Mouse (Mus musculus) heart, postnatal 0 days (tissue): ENCODE measurements at regions not wholly inside any gene's neighbourhood (a gene's known extent, or its start where the extent isn't known, plus 50 kb on each side); places are given as distances from the start of the nearest gene placed in this dataset.

Experiments used
- ATAC-seq: fragments of 200-750 bp; cut with Nextera tagmentation; 2 replicates; pipeline ENCODE4 v1.8.0; 2017; ENCODE audit warnings: low read depth, moderate number of reproducible peaks, moderate library complexity; ENCODE audit not compliant: insufficient read depth
- DNase-seq: peaks from one replicate; pipeline ENCODE4 v3.0.0-alpha.2; 2016; ENCODE audit warnings: low spot score
- H3K27ac ChIP-seq: fragments of 300-500 bp; sonication (generic); 2 replicates; pipeline ENCODE4 v1.5.1; 2014; ENCODE audit warnings: low read depth, mild to moderate bottlenecking
- H3K27me3 ChIP-seq: fragments of 300-500 bp; sonication (generic); 2 replicates; pipeline ENCODE4 v1.6.1; 2014; ENCODE audit warnings: low read length, mixed read lengths; ENCODE audit not compliant: control insufficient read depth, insufficient read depth
- H3K36me3 ChIP-seq: fragments of 300-500 bp; sonication (generic); replicated peaks from 2 replicates; pipeline ENCODE4 v1.6.1; 2014; ENCODE audit warnings: low read length, mixed read lengths; ENCODE audit not compliant: control insufficient read depth, insufficient read depth
- H3K4me1 ChIP-seq: fragments of 300-500 bp; sonication (generic); 2 replicates; pipeline ENCODE4 v1.6.1; 2014; ENCODE audit warnings: antibody characterized with exemption; ENCODE audit not compliant: control insufficient read depth, insufficient read depth
- H3K4me2 ChIP-seq: fragments of 300-500 bp; sonication (generic); 2 replicates; pipeline ENCODE4 v1.6.1; 2014; ENCODE audit warnings: low read depth, mild to moderate bottlenecking, low read length, moderate library complexity
- H3K4me3 ChIP-seq: fragments of 300-500 bp; sonication (generic); 2 replicates; pipeline ENCODE4 v1.5.1; 2014; ENCODE audit warnings: low read depth, low read length
- H3K9ac ChIP-seq: fragments of 300-500 bp; sonication (generic); replicated peaks from 2 replicates; pipeline ENCODE4 v1.6.1; 2014; ENCODE audit warnings: low read depth, low read length, mixed read lengths
- H3K9me3 ChIP-seq: fragments of 300-500 bp; sonication (generic); replicated peaks from 2 replicates; pipeline ENCODE4 v1.6.1; 2016; ENCODE audit warnings: low read length; ENCODE audit not compliant: control insufficient read depth
- CTCF ChIP-seq: IDR thresholded peaks from 2 replicates; pipeline ENCODE4 v1.5.1; 2016; ENCODE audit warnings: antibody characterized with exemption, control low read depth, low read depth
- EP300 ChIP-seq: IDR thresholded peaks from 2 replicates; pipeline ENCODE4 v1.6.1; 2016; ENCODE audit warnings: antibody characterized with exemption, low read depth
- WGBS: fragments of 180-500 bp; shearing (Covaris S2); extraction: QIAGEN DNeasy Blood & Tissue Kit; methylation state at CpG from one replicate; pipeline ENCODE4 v1.1.7; 2014; 5-methylcytosine and 5-hydroxymethylcytosine counted together

DNA sequence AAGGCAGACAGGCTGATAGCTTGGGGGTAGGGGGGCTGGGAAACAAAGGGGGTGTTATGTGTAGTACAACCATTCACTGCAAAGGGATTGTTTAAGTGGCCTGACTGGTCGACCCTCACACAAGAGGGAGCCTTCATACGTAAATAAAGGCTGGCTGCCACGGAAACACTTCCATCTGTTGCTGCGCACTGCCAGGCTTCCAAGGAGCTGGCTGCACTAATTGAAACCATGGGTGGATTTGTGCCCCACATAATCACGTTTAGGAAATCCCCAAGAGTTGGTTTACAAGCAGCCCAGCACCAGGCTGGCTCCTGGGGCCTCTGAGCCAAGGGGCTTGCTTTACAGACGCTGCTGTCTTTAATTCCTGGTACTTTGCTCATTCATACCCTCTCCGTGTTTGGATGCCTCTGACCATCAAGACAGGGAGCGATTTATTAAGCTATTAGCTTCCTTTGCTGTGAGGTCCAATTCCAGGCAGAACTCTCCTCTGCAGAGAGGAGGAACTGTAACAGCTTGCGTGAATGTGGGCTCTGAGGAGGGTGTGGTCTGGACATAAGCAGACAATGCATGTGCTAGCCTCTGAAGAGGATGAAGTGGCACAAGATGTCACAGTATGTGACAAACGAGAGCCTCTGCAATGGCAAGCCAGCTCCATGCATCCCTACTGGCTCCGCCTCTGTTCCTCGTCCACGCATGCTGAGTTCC, 238.6 kb downstream of the Nkx6-1 start:
- no peak overlapping the region for H3K4me3 ChIP-seq
- H3K9me3 ChIP-seq: no peaks in the 10 kb centered on the region
- TF ChIP-seq EP300 (no peak), CTCF (no peak)
- H3K4me1 ChIP-seq: no peaks in the 10 kb centered on the region
- H3K4me2 ChIP-seq: no peak overlapping the region
- no peaks in the 10 kb centered on the region for H3K27me3 ChIP-seq
- ATAC-seq: no peak
- H3K9ac ChIP-seq: no peak overlapping the region
- H3K27ac ChIP-seq: no peak overlapping the region
- DNase-seq: no peak
- whole genome bisulfite sequencing: 47% methylated on average over 13 of the region's 13 CpGs
- H3K36me3 ChIP-seq: no peaks in the 10 kb centered on the region

DNA sequence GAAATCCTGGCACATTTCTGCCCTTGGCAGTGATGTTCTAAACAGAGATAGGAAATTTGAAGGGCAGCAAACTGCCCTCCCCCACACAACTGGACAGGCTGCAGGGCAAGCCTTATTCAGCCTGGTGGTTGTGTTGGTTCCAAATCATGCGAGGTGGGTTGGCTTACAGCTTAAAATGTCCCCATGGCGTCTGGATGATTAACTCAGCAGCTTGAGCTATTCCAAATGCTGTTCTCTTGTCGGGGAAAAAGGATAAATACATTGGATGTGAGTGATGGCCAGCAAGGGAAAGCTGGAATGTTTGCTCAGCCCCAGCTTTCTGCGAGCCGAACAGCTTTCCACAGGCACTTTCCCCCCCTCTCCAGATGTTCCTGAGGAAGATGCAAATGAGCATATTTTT, 280.5 kb downstream of the Nkx6-1 start:
- no peak for ATAC-seq
- no peak for TF ChIP-seq EP300
- TF ChIP-seq CTCF: no peak
- Histone ChIP-seq H3K4me2 (no peak overlapping the region), H3K36me3 (no peaks in the 10 kb centered on the region), H3K4me3 (no peak overlapping the region), H3K27me3 (no peaks in the 10 kb centered on the region), H3K4me1 (no peaks in the 10 kb centered on the region), H3K9ac (no peak overlapping the region; the same call in 1 of the 2 replicates), H3K27ac (no peak overlapping the region), H3K9me3 (no peaks in the 10 kb centered on the region)
- WGBS: 55% methylated on average over 5 of the region's 5 CpGs
- DNase-seq: no peak

GRCm38 (mm10) chr5:101381361-101381760, 283.4 kb downstream of the Nkx6-1 start:
- Histone ChIP-seq H3K9ac (no peak overlapping the region), H3K4me3 (no peak overlapping the region), H3K36me3 (no peaks in the 10 kb centered on the region), H3K4me1 (no peaks in the 10 kb centered on the region), H3K27ac (no peak overlapping the region), H3K4me2 (no peak overlapping the region), H3K9me3 (no peaks in the 10 kb centered on the region), H3K27me3 (no peaks in the 10 kb centered on the region)
- TF ChIP-seq CTCF: no peak
- no peak for TF ChIP-seq EP300
- 76% methylated on average over 8 of the region's 8 CpGs for WGBS
- ATAC-seq: no peak
- no peak for DNase-seq

DNA sequence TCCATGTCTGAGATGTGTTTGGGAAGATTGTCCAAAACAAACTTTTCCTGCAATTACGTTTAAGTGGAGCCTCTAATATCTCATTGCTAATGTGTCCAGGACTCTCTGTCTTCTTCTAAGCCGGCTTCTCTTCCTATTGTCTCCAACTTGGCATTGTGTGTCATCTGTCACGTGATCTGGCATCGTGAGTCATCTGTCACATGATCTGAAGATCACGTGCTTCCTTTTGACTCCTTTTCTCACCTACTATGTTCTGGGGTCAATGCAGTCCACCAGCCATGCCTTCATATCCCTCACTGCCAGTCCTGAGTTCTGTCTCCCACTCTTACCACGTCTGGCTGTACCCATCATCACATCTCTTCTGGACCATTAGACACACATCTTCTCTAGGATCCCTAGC, 288.1 kb downstream of the Nkx6-1 start:
- DNase-seq: no peak
- Histone ChIP-seq H3K27me3 (no peaks in the 10 kb centered on the region), H3K4me3 (no peak overlapping the region), H3K9ac (no peak overlapping the region), H3K36me3 (no peaks in the 10 kb centered on the region), H3K9me3 (no peaks in the 10 kb centered on the region), H3K4me2 (no peak overlapping the region), H3K27ac (no peak overlapping the region), H3K4me1 (no peaks in the 10 kb centered on the region)
- WGBS: 61% methylated on average over 6 of the region's 6 CpGs
- ATAC-seq: no peak
- TF ChIP-seq EP300 (no peak), CTCF (no peak)

DNA sequence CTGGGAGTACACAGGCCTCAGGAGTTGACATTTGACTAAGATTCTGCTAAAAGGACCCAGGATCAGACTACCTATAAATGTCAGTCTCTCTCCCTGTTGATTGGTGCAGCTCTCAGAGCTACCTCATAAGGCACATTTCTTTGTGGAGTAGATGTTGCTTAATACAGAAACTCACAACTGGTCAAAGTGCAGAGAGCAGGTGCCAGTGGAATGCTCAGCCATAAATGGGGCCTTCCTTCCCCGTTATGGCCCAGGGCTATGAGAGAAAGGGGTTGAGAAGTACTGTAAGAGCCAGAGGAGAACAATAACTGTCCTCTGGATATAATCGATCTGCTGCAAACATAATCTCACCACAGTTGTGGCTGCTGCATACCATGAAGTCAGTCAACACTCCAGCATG, 290.7 kb downstream of the Nkx6-1 start:
- Histone ChIP-seq H3K4me1 (no peaks in the 10 kb centered on the region), H3K9ac (no peak overlapping the region), H3K4me3 (no peak overlapping the region), H3K4me2 (no peak overlapping the region), H3K27ac (no peak overlapping the region), H3K27me3 (no peaks in the 10 kb centered on the region), H3K36me3 (no peaks in the 10 kb centered on the region), H3K9me3 (no peaks in the 10 kb centered on the region)
- WGBS: 58% methylated on average over 2 of the region's 2 CpGs
- TF ChIP-seq EP300 (no peak), CTCF (no peak)
- no peak for ATAC-seq
- no peak for DNase-seq

GRCm38 (mm10) chr5:101372204-101372603, 292.6 kb downstream of the Nkx6-1 start:
- WGBS: 68% methylated on average over 8 of the region's 8 CpGs
- TF ChIP-seq EP300 (no peak), CTCF (no peak)
- Histone ChIP-seq H3K9me3 (no peaks in the 10 kb centered on the region), H3K9ac (no peak overlapping the region), H3K27ac (no peak overlapping the region), H3K4me2 (no peak overlapping the region), H3K36me3 (no peaks in the 10 kb centered on the region), H3K27me3 (no peaks in the 10 kb centered on the region), H3K4me1 (no peaks in the 10 kb centered on the region), H3K4me3 (no peak overlapping the region)
- ATAC-seq: no peak
- no peak for DNase-seq
